In the genomic region with DNA sequence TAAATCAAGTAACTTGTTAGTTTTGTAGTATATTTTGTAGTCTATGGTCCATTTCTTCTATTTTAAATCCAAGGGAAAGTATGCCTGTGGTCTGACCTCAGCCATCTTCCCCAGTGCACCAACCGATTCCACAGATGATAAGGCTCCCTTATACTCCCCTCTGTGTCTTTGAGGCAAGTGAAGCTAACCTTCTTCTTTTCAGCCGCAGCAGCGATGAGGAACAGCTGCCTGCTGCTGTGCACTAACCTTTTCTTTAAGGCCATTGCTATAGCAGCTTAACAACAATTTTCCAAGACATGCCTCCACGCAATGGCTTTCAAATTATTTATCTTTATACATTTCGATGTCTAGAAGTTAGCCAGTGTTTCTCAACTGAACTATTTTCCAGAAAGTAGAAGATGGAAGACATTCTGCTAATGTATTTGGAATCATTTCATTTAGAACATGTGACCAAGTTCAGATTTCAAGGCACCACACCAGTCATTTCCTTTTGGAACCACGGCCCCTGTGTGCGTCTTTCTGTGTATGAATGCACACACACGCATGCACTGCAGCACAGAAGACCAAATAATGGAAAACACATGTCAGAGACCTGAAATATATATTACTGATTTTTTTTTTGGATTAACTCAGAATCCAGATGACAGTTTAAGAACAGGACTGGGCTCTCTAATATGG, we compare ENCODE assay signal across 20 mouse cellular contexts.
A peak's percentile ranks its signal among the peaks of the same experiment; 100 is the strongest.
DNase-seq lines count a peak whose midpoint lies in the region; ATAC-seq and TF ChIP-seq lines count a peak whose summit lies in the region.
"Had no signal": no experiment of that assay in that cellular context is flagged by ENCODE, and none has a peak within 500 bp of the region (broad histone marks: within the 10 kb centered on the region; RNA-seq: fewer than 3 reads in every experiment).

No protein-coding gene starts in this region.

- no peak overlapping the region for H3K27ac ChIP-seq in kidney, postnatal 0 days
- H3K27ac ChIP-seq in stomach, embryonic 14.5 days (ENCODE audit: low read length) = peak overlapping the region; percentile 35; the same call in 1 of the 2 replicates
- no peak overlapping the region for H3K27ac ChIP-seq in stomach, postnatal 0 days (replicated peaks)
- no peak overlapping the region; the same call in 1 of the 2 replicates for H3K27ac ChIP-seq in stomach, embryonic 16.5 days (ENCODE audit: low read length)
- H3K27ac ChIP-seq: forebrain, embryonic 13.5 days; heart, adult 2 months; hindbrain, embryonic 10.5 days; hindbrain, postnatal 0 days; liver, embryonic 14.5 days; macrophage; midbrain, embryonic 12.5 days had no signal

- DNase-seq in kidney, postnatal 0 days (ENCODE audit: low spot score) = peak; percentile 56
- no peak for DNase-seq in kidney, postnatal 14 days
- DNase-seq in stomach, postnatal 0 days (ENCODE audit: low spot score) = no peak
- peak; percentile 33 for DNase-seq in forelimb bud, embryonic 11.5 days (ENCODE audit: low read depth, low spot score)
- DNase-seq in gastrocnemius, adult 18-20 months (ENCODE audit: low spot score) = no peak
- DNase-seq in heart, adult 8-10 months (ENCODE audit: low spot score) = no peak
- DNase-seq: cerebellum, adult 18-20 months; gastrocnemius, postnatal 25 days; heart, adult 2 months; left cerebral cortex, postnatal 4 days had no signal

- no peak overlapping the region for H3K9ac ChIP-seq in kidney, postnatal 0 days (ENCODE audit: low read depth, low read length)
- H3K9ac ChIP-seq in stomach, embryonic 14.5 days (replicated peaks; ENCODE audit: low read depth, low read length) = no peak overlapping the region
- H3K9ac ChIP-seq in stomach, postnatal 0 days (ENCODE audit: low read length) = no peak overlapping the region
- no peak overlapping the region for H3K9ac ChIP-seq in stomach, embryonic 16.5 days (ENCODE audit: low read length)
- H3K9ac ChIP-seq: forebrain, embryonic 13.5 days; liver, embryonic 14.5 days; midbrain, embryonic 12.5 days had no signal

- TF ChIP-seq CTCF in kidney, postnatal 0 days (IDR thresholded peaks at IDR 0.05; ENCODE audit: low read depth) = no peak
- no peak for TF ChIP-seq CTCF in stomach, postnatal 0 days (IDR thresholded peaks at IDR 0.05; ENCODE audit: low read depth)

- no peaks in the 10 kb centered on the region for H3K9me3 ChIP-seq in kidney, postnatal 0 days (replicated peaks; ENCODE audit: low read length)
- H3K9me3 ChIP-seq in stomach, embryonic 14.5 days (ENCODE audit: control insufficient read depth, low read depth, low read length) = no peaks in the 10 kb centered on the region
- no peaks in the 10 kb centered on the region for H3K9me3 ChIP-seq in stomach, postnatal 0 days (ENCODE audit: control insufficient read depth, low read length)
- no peaks in the 10 kb centered on the region for H3K9me3 ChIP-seq in stomach, embryonic 16.5 days (replicated peaks; ENCODE audit: control insufficient read depth, low read length)
- H3K9me3 ChIP-seq: forebrain, embryonic 13.5 days; hindbrain, embryonic 10.5 days; midbrain, embryonic 12.5 days had no signal

- H3K27me3 ChIP-seq in kidney, postnatal 0 days (ENCODE audit: insufficient read depth, low read length) = no peaks in the 10 kb centered on the region
- H3K27me3 ChIP-seq in stomach, embryonic 14.5 days (ENCODE audit: control insufficient read depth, insufficient read depth, low read length) = no peaks in the 10 kb centered on the region
- H3K27me3 ChIP-seq in stomach, postnatal 0 days (ENCODE audit: control insufficient read depth, insufficient read depth, low read length) = no peaks in the 10 kb centered on the region
- H3K27me3 ChIP-seq in stomach, embryonic 16.5 days (ENCODE audit: control insufficient read depth, insufficient read depth, low read length) = no peaks in the 10 kb centered on the region
- H3K27me3 ChIP-seq: forebrain, embryonic 13.5 days; midbrain, embryonic 12.5 days had no signal

- no peak overlapping the region for H3K4me3 ChIP-seq in kidney, postnatal 0 days (replicated peaks; ENCODE audit: low read depth, low read length)
- no peak overlapping the region for H3K4me3 ChIP-seq in stomach, embryonic 14.5 days (ENCODE audit: low read depth, low read length)
- H3K4me3 ChIP-seq in stomach, postnatal 0 days (ENCODE audit: low read depth, low read length) = no peak overlapping the region
- H3K4me3 ChIP-seq in stomach, embryonic 16.5 days (replicated peaks; ENCODE audit: low read length) = no peak overlapping the region
- H3K4me3 ChIP-seq: erythroblast, embryonic 14.5 days; forebrain, embryonic 13.5 days; heart, adult 2 months; hindbrain, embryonic 10.5 days; midbrain, embryonic 12.5 days had no signal

- no peak overlapping the region for H3K4me2 ChIP-seq in kidney, postnatal 0 days (ENCODE audit: low read length)
- H3K4me2 ChIP-seq in stomach, embryonic 14.5 days (replicated peaks; ENCODE audit: low read depth, low read length) = no peak overlapping the region
- no peak overlapping the region for H3K4me2 ChIP-seq in stomach, postnatal 0 days (replicated peaks; ENCODE audit: low read depth)
- H3K4me2 ChIP-seq in stomach, embryonic 16.5 days (ENCODE audit: low read depth, low read length) = no peak overlapping the region
- H3K4me2 ChIP-seq: forebrain, embryonic 13.5 days; midbrain, embryonic 12.5 days had no signal

- H3K36me3 ChIP-seq in kidney, postnatal 0 days (ENCODE audit: insufficient read depth, low read length) = no peaks in the 10 kb centered on the region
- H3K36me3 ChIP-seq in stomach, embryonic 14.5 days (ENCODE audit: control insufficient read depth, insufficient read depth, low read length) = no peaks in the 10 kb centered on the region
- H3K36me3 ChIP-seq in stomach, postnatal 0 days (ENCODE audit: control insufficient read depth, insufficient read depth, low read length) = no peaks in the 10 kb centered on the region
- H3K36me3 ChIP-seq in stomach, embryonic 16.5 days (ENCODE audit: control insufficient read depth, insufficient read depth, low read length) = no peaks in the 10 kb centered on the region
- H3K36me3 ChIP-seq: hindbrain, embryonic 10.5 days; midbrain, embryonic 12.5 days had no signal

- H3K4me1 ChIP-seq in kidney, postnatal 0 days (replicated peaks; ENCODE audit: insufficient read depth, low read length) = 0 out of 2 replicates have a peak, but pooled peaks cover 2% of the 10 kb centered on the region
- H3K4me1 ChIP-seq in stomach, embryonic 14.5 days (ENCODE audit: control insufficient read depth, insufficient read depth, low read length) = 0 out of 2 replicates have a peak, but pooled peaks cover 4% of the 10 kb centered on the region
- H3K4me1 ChIP-seq in stomach, postnatal 0 days (replicated peaks; ENCODE audit: control insufficient read depth, insufficient read depth) = 0 out of 2 replicates have a peak, but pooled peaks cover 2% of the 10 kb centered on the region
- peaks cover 7% of the 10 kb centered on the region for H3K4me1 ChIP-seq in stomach, embryonic 16.5 days (ENCODE audit: control insufficient read depth, insufficient read depth, low read length)
- H3K4me1 ChIP-seq: forebrain, embryonic 13.5 days; hindbrain, embryonic 10.5 days; midbrain, embryonic 12.5 days had no signal

- TF ChIP-seq EP300 in stomach, postnatal 0 days (optimal IDR thresholded peaks at IDR 0.05) = no peak

- ATAC-seq in kidney, postnatal 0 days (replicated peaks; ENCODE audit: low FRiP score, low read depth) = no peak
- ATAC-seq in stomach, embryonic 14.5 days (ENCODE audit: insufficient number of reproducible peaks, insufficient read depth, low FRiP score, low read depth) = no peak
- ATAC-seq in stomach, postnatal 0 days (ENCODE audit: low FRiP score, low TSS enrichment) = no peak
- ATAC-seq in stomach, embryonic 16.5 days (ENCODE audit: insufficient read depth, low FRiP score) = peak; percentile 47; the same call in 1 of the 2 replicates
- ATAC-seq: forebrain, embryonic 13.5 days; hindbrain, postnatal 0 days; intestine, postnatal 0 days had no signal

- WGBS in kidney, postnatal 0 days = 55% methylated on average over 8 of the region's 8 CpGs
- 50% methylated on average over 8 of the region's 8 CpGs for WGBS in stomach, embryonic 14.5 days
- 57% methylated on average over 8 of the region's 8 CpGs for WGBS in stomach, postnatal 0 days
- WGBS in stomach, embryonic 16.5 days = 46% methylated on average over 8 of the region's 8 CpGs

Comparison
In these comparisons a context has a peak if more than half of its experiments do, and no peak if none do; other contexts are left out.
1. DNase-seq: peak in kidney, postnatal 0 days (single experiment) and forelimb bud, embryonic 11.5 days (single experiment); none in kidney, postnatal 14 days (single experiment), stomach, postnatal 0 days (single experiment), gastrocnemius, adult 18-20 months (single experiment) and heart, adult 8-10 months (single experiment).